Mouse (Mus musculus) midbrain, embryonic 14.5 days (tissue): ENCODE measurements around the gene Cntn5. TPM values are rescaled to one million over a fixed set of nuclear protein-coding genes. Genes with fewer than 3 reads are reported as not detected.

ENCODE experiments used
- ATAC-seq: fragments of 200-750 bp; cut with Nextera tagmentation; 2 replicates; pipeline ENCODE4 v1.8.0; 2017; ENCODE audit warnings: moderate number of reproducible peaks, moderate library complexity; ENCODE audit not compliant: low FRiP score, low TSS enrichment
- DNase-seq: peaks from one replicate; pipeline ENCODE4 v3.0.0-alpha.2; 2015
- H3K27ac ChIP-seq: fragments of 300-500 bp; sonication (generic); replicated peaks from 2 replicates; pipeline ENCODE4 v1.5.1; 2014; ENCODE audit warnings: mild to moderate bottlenecking, low read depth, low read length, moderate library complexity
- H3K27me3 ChIP-seq: fragments of 300-500 bp; sonication (generic); 2 replicates; pipeline ENCODE4 v1.6.1; 2014; ENCODE audit warnings: low read length, control low read depth, mixed read lengths; ENCODE audit not compliant: control insufficient read depth, insufficient read depth
- H3K36me3 ChIP-seq: fragments of 300-500 bp; sonication (generic); 2 replicates; pipeline ENCODE4 v1.6.1; 2014; ENCODE audit warnings: low read length, control low read depth; ENCODE audit not compliant: control insufficient read depth, insufficient read depth
- H3K4me1 ChIP-seq: fragments of 300-500 bp; sonication (generic); 2 replicates; pipeline ENCODE4 v1.6.1; 2014; ENCODE audit warnings: mild to moderate bottlenecking, antibody characterized with exemption, low read length, control low read depth; ENCODE audit not compliant: control insufficient read depth, insufficient read depth
- H3K4me2 ChIP-seq: fragments of 300-500 bp; sonication (generic); 2 replicates; pipeline ENCODE4 v1.6.1; 2014; ENCODE audit warnings: mild to moderate bottlenecking, low read length, moderate library complexity
- H3K4me3 ChIP-seq: fragments of 300-500 bp; sonication (generic); replicated peaks from 2 replicates; pipeline ENCODE4 v1.5.1; 2014; ENCODE audit warnings: low read depth, low read length
- H3K9ac ChIP-seq: fragments of 300-500 bp; sonication (generic); replicated peaks from 2 replicates; pipeline ENCODE4 v1.6.1; 2014; ENCODE audit warnings: mild to moderate bottlenecking, low read length, moderate library complexity
- H3K9me3 ChIP-seq: fragments of 300-500 bp; sonication (generic); 2 replicates; pipeline ENCODE4 v1.6.1; 2016; ENCODE audit warnings: low read length, control low read depth, mixed read lengths; ENCODE audit not compliant: control insufficient read depth
- WGBS: fragments of 180-500 bp; shearing (Covaris S2); extraction: QIAGEN DNeasy Blood & Tissue Kit; methylation state at CpG from one replicate; pipeline ENCODE4 v1.1.7; 2014; 5-methylcytosine and 5-hydroxymethylcytosine counted together
- polyA plus RNA-seq: library from polyadenylated mRNA; unstranded; fragments of >200 nt; fragmentation: Nextera tagmentation; extraction: Ambion mirVana; gene quantifications from 2 replicates; pipeline ENCODE4 v1.2.1, GENCODE M21; 2014

The Cntn5 gene
- polyA plus RNA-seq, 1 experiment from 2014 or later: 13.1 TPM

GRCm38 (mm10) chr9:10170526-10170925 lies 734.0 kb downstream of the Cntn5 start:
- H3K4me2 ChIP-seq: no peak overlapping the region
- DNase-seq (no peak), ATAC-seq (no peak)
- H3K9ac ChIP-seq: no peak overlapping the region
- no peak overlapping the region for H3K4me3 ChIP-seq
- H3K9me3 ChIP-seq: no peaks in the 10 kb centered on the region
- 85% methylated on average over 3 of the region's 3 CpGs for WGBS
- no peak overlapping the region for H3K27ac ChIP-seq
- H3K36me3 ChIP-seq: no peaks in the 10 kb centered on the region
- no peaks in the 10 kb centered on the region for H3K4me1 ChIP-seq
- H3K27me3 ChIP-seq: no peaks in the 10 kb centered on the region

- WGBS: 88% methylated on average over 1 of the region's 1 CpGs
- H3K27me3 ChIP-seq: no peaks in the 10 kb centered on the region
- no peak overlapping the region for H3K4me3 ChIP-seq
- no peak overlapping the region for H3K27ac ChIP-seq
- no peaks in the 10 kb centered on the region for H3K9me3 ChIP-seq
- no peak overlapping the region for H3K9ac ChIP-seq
- no peak for ATAC-seq
- no peaks in the 10 kb centered on the region for H3K4me1 ChIP-seq
- no peaks in the 10 kb centered on the region for H3K36me3 ChIP-seq
- DNase-seq: no peak
- H3K4me2 ChIP-seq: no peak overlapping the region
These were observed 783.1 kb downstream of the Cntn5 start for GRCm38 (mm10) chr9:10121350-10122057.

GRCm38 (mm10) chr9:10116581-10116980 lies 788.0 kb downstream of the Cntn5 start:
- Histone ChIP-seq H3K4me2 (no peak overlapping the region), H3K27ac (no peak overlapping the region), H3K27me3 (no peaks in the 10 kb centered on the region), H3K9me3 (no peaks in the 10 kb centered on the region), H3K4me1 (no peaks in the 10 kb centered on the region), H3K4me3 (no peak overlapping the region), H3K9ac (no peak overlapping the region), H3K36me3 (no peaks in the 10 kb centered on the region)
- DNase-seq (no peak), ATAC-seq (no peak)
- 80% methylated on average over 1 of the region's 1 CpGs for WGBS

GRCm38 (mm10) chr9:10109156-10109555 lies 795.4 kb downstream of the Cntn5 start:
- no peaks in the 10 kb centered on the region for H3K9me3 ChIP-seq
- H3K4me1 ChIP-seq: no peaks in the 10 kb centered on the region
- DNase-seq (no peak), ATAC-seq (no peak)
- WGBS: 98% methylated on average over 1 of the region's 1 CpGs
- H3K27ac ChIP-seq: no peak overlapping the region
- no peak overlapping the region for H3K4me3 ChIP-seq
- no peaks in the 10 kb centered on the region for H3K27me3 ChIP-seq
- H3K36me3 ChIP-seq: no peaks in the 10 kb centered on the region
- H3K4me2 ChIP-seq: no peak overlapping the region
- H3K9ac ChIP-seq: no peak overlapping the region

- no peaks in the 10 kb centered on the region for H3K36me3 ChIP-seq
- peak; percentile 10 for DNase-seq
- no peaks in the 10 kb centered on the region for H3K27me3 ChIP-seq
- 57% methylated on average over 4 of the region's 4 CpGs for WGBS
- no peaks in the 10 kb centered on the region for H3K4me1 ChIP-seq
- no peaks in the 10 kb centered on the region for H3K9me3 ChIP-seq
- H3K27ac ChIP-seq: no peak overlapping the region
- H3K9ac ChIP-seq: no peak overlapping the region
- H3K4me2 ChIP-seq: no peak overlapping the region
- no peak overlapping the region for H3K4me3 ChIP-seq
- ATAC-seq: no peak
These were observed 796.7 kb downstream of the Cntn5 start for GRCm38 (mm10) chr9:10107861-10108260.

GRCm38 (mm10) chr9:10101812-10102440 lies 802.6 kb downstream of the Cntn5 start:
- Histone ChIP-seq H3K27me3 (no peaks in the 10 kb centered on the region), H3K4me1 (no peaks in the 10 kb centered on the region), H3K27ac (no peak overlapping the region), H3K9me3 (no peaks in the 10 kb centered on the region), H3K36me3 (no peaks in the 10 kb centered on the region), H3K9ac (no peak overlapping the region), H3K4me3 (no peak overlapping the region), H3K4me2 (no peak overlapping the region)
- DNase-seq: no peak
- WGBS: 78% methylated on average over 5 of the region's 5 CpGs
- no peak for ATAC-seq

- DNase-seq: no peak
- no peaks in the 10 kb centered on the region for H3K9me3 ChIP-seq
- H3K4me1 ChIP-seq: no peaks in the 10 kb centered on the region
- H3K4me2 ChIP-seq: no peak overlapping the region
- H3K4me3 ChIP-seq: no peak overlapping the region
- no peak for ATAC-seq
- H3K36me3 ChIP-seq: no peaks in the 10 kb centered on the region
- H3K27me3 ChIP-seq: no peaks in the 10 kb centered on the region
- H3K27ac ChIP-seq: no peak overlapping the region
- H3K9ac ChIP-seq: no peak overlapping the region
These were observed 828.3 kb downstream of the Cntn5 start for GRCm38 (mm10) chr9:10076282-10076681.

- no peaks in the 10 kb centered on the region for H3K36me3 ChIP-seq
- WGBS: 61% methylated on average over 4 of the region's 4 CpGs
- no peaks in the 10 kb centered on the region for H3K27me3 ChIP-seq
- H3K27ac ChIP-seq: no peak overlapping the region
- DNase-seq (no peak), ATAC-seq (no peak)
- H3K4me2 ChIP-seq: no peak overlapping the region
- no peaks in the 10 kb centered on the region for H3K4me1 ChIP-seq
- no peak overlapping the region for H3K9ac ChIP-seq
- H3K9me3 ChIP-seq: no peaks in the 10 kb centered on the region
- no peak overlapping the region for H3K4me3 ChIP-seq
These were observed 831.2 kb downstream of the Cntn5 start for GRCm38 (mm10) chr9:10073401-10073800.

- Histone ChIP-seq H3K9me3 (no peaks in the 10 kb centered on the region), H3K27me3 (no peaks in the 10 kb centered on the region), H3K36me3 (no peaks in the 10 kb centered on the region), H3K4me1 (no peaks in the 10 kb centered on the region), H3K9ac (no peak overlapping the region), H3K4me3 (no peak overlapping the region), H3K4me2 (no peak overlapping the region), H3K27ac (no peak overlapping the region)
- WGBS: 67% methylated on average over 5 of the region's 5 CpGs
- ATAC-seq (no peak), DNase-seq (no peak)
These were observed 831.7 kb downstream of the Cntn5 start for GRCm38 (mm10) chr9:10072860-10073259.
